Mouse (Mus musculus) erythroblast, embryonic 14.5 days (primary cell): ENCODE data around the gene Sco2. TPM values are rescaled to one million over a fixed set of nuclear protein-coding genes. Genes with fewer than 3 reads are reported as not detected.

Source experiments
- H3K27me3 ChIP-seq: 2 replicates; pipeline ENCODE4 v1.6.1; 2012; ENCODE audit warnings: inconsistent platforms; ENCODE audit not compliant: control insufficient read depth
- H3K36me3 ChIP-seq: 2 replicates; pipeline ENCODE4 v1.6.1; 2012; ENCODE audit warnings: mild to moderate bottlenecking, inconsistent platforms; ENCODE audit not compliant: control insufficient read depth
- H3K4me1 ChIP-seq: 2 replicates; pipeline ENCODE4 v1.6.1; 2012; ENCODE audit warnings: inconsistent platforms; ENCODE audit not compliant: control insufficient read depth
- H3K4me3 ChIP-seq: replicated peaks from 2 replicates; pipeline ENCODE3; 2012; ENCODE audit warnings: moderate library complexity, mild to moderate bottlenecking, inconsistent platforms
- H3K9me3 ChIP-seq: 2 replicates; pipeline ENCODE4 v1.6.1; 2012; ENCODE audit warnings: low read length, inconsistent platforms, mixed read lengths; ENCODE audit not compliant: control insufficient read depth
- GATA1 ChIP-seq: IDR thresholded peaks from 2 replicates; pipeline ENCODE4 v1.6.1; 2012; ENCODE audit warnings: low read length, inconsistent platforms, mixed read lengths
- TAL1 ChIP-seq: IDR thresholded peaks from 3 replicates; pipeline ENCODE4 v1.6.1; 2012; ENCODE audit warnings: low read length, inconsistent platforms, mixed read lengths
- polyA plus RNA-seq: library from polyadenylated mRNA; stranded (reverse); fragments of >175 nt; gene quantifications from 2 replicates; pipeline ENCODE4 v1.2.3, GENCODE M21; 2012

Gene Sco2
- polyA plus RNA-seq, 1 experiment: 0.47 TPM

GRCm38 (mm10) chr15:89356372-89356771, 17.3 kb downstream of the Sco2 start:
- TF ChIP-seq GATA1 (0 out of 2 replicates have a peak, but pooled peaks have one; percentile 12), TAL1 (no peak)

GRCm38 (mm10) chr15:89355241-89356187, 18.1 kb downstream of the Sco2 start, which contains the start of the genes Lmf2 and Ncaph2:
Lmf2 (minus strand) TSS chr15:89355659.
Ncaph2 (plus strand) TSS chr15:89355719.
- H3K4me1 ChIP-seq: peaks cover 56% of the 10 kb centered on the region

More at GRCm38 (mm10) chr15:89356372-89356771, 17.3 kb downstream of the Sco2 start:
- H3K4me3 ChIP-seq: peak overlapping the region; percentile 97
- no peaks in the 10 kb centered on the region for H3K9me3 ChIP-seq
- H3K4me1 ChIP-seq: peaks cover 59% of the 10 kb centered on the region
- H3K27me3 ChIP-seq: no peaks in the 10 kb centered on the region
- peaks cover 77% of the 10 kb centered on the region for H3K36me3 ChIP-seq

GRCm38 (mm10) chr15:89354455-89354854, 19.2 kb downstream of the Sco2 start:
- H3K4me3 ChIP-seq: peak overlapping the region; percentile 97
- H3K9me3 ChIP-seq: no peaks in the 10 kb centered on the region
- peaks cover 74% of the 10 kb centered on the region for H3K36me3 ChIP-seq
- peaks cover 48% of the 10 kb centered on the region for H3K4me1 ChIP-seq
- H3K27me3 ChIP-seq: no peaks in the 10 kb centered on the region
- TF ChIP-seq GATA1 (no peak), TAL1 (no peak)

More at GRCm38 (mm10) chr15:89355241-89356187, 18.1 kb downstream of the Sco2 start, which contains the start of the genes Lmf2 and Ncaph2:
- H3K4me3 ChIP-seq: peak within 1 kb of the TSS; percentile 97
- TF ChIP-seq GATA1: no peak
- no peak for TF ChIP-seq TAL1
- H3K27me3 ChIP-seq: no peaks in the 10 kb centered on the region
- H3K9me3 ChIP-seq: no peaks in the 10 kb centered on the region
- peaks cover 77% of the 10 kb centered on the region for H3K36me3 ChIP-seq

- peak overlapping the region; percentile 97 for H3K4me3 ChIP-seq
- H3K4me1 ChIP-seq: peaks cover 43% of the 10 kb centered on the region
- H3K27me3 ChIP-seq: no peaks in the 10 kb centered on the region
- H3K36me3 ChIP-seq: peaks cover 68% of the 10 kb centered on the region
- no peak for TF ChIP-seq TAL1
- TF ChIP-seq GATA1: no peak
- no peaks in the 10 kb centered on the region for H3K9me3 ChIP-seq
Measured at GRCm38 (mm10) chr15:89353837-89354236, 19.8 kb downstream of the Sco2 start.

GRCm38 (mm10) chr15:89352795-89353194, 20.9 kb downstream of the Sco2 start:
- Histone ChIP-seq H3K9me3 (no peaks in the 10 kb centered on the region), H3K36me3 (peaks cover 58% of the 10 kb centered on the region), H3K4me3 (no peak overlapping the region), H3K27me3 (no peaks in the 10 kb centered on the region), H3K4me1 (peaks cover 33% of the 10 kb centered on the region)
- TF ChIP-seq TAL1: no peak
- TF ChIP-seq GATA1: no peak

GRCm38 (mm10) chr15:89352054-89352453, 21.6 kb downstream of the Sco2 start:
- H3K9me3 ChIP-seq: no peaks in the 10 kb centered on the region
- TF ChIP-seq TAL1: no peak
- H3K27me3 ChIP-seq: no peaks in the 10 kb centered on the region
- no peak overlapping the region for H3K4me3 ChIP-seq
- H3K36me3 ChIP-seq: peaks cover 51% of the 10 kb centered on the region
- peaks cover 27% of the 10 kb centered on the region for H3K4me1 ChIP-seq

GRCm38 (mm10) chr15:89351302-89351701, 22.3 kb downstream of the Sco2 start:
- Histone ChIP-seq H3K4me3 (no peak overlapping the region), H3K9me3 (no peaks in the 10 kb centered on the region), H3K27me3 (no peaks in the 10 kb centered on the region), H3K4me1 (peaks cover 21% of the 10 kb centered on the region), H3K36me3 (peaks cover 50% of the 10 kb centered on the region)
- no peak for TF ChIP-seq TAL1
- no peak for TF ChIP-seq GATA1

GRCm38 (mm10) chr15:89350447-89350846, 23.2 kb downstream of the Sco2 start:
- Histone ChIP-seq H3K4me3 (no peak overlapping the region), H3K9me3 (no peaks in the 10 kb centered on the region), H3K36me3 (peaks cover 50% of the 10 kb centered on the region), H3K4me1 (peaks cover 21% of the 10 kb centered on the region), H3K27me3 (no peaks in the 10 kb centered on the region)
- no peak for TF ChIP-seq TAL1

- H3K4me3 ChIP-seq: no peak overlapping the region
- H3K9me3 ChIP-seq: no peaks in the 10 kb centered on the region
- H3K4me1 ChIP-seq: no peaks in the 10 kb centered on the region
- no peaks in the 10 kb centered on the region; the same call in 1 of the 2 replicates for H3K27me3 ChIP-seq
- H3K36me3 ChIP-seq: no peaks in the 10 kb centered on the region
- TF ChIP-seq TAL1 (no peak), GATA1 (no peak)
Measured at GRCm38 (mm10) chr15:89343325-89343724, 30.3 kb downstream of the Sco2 start.
